In the genomic region with DNA sequence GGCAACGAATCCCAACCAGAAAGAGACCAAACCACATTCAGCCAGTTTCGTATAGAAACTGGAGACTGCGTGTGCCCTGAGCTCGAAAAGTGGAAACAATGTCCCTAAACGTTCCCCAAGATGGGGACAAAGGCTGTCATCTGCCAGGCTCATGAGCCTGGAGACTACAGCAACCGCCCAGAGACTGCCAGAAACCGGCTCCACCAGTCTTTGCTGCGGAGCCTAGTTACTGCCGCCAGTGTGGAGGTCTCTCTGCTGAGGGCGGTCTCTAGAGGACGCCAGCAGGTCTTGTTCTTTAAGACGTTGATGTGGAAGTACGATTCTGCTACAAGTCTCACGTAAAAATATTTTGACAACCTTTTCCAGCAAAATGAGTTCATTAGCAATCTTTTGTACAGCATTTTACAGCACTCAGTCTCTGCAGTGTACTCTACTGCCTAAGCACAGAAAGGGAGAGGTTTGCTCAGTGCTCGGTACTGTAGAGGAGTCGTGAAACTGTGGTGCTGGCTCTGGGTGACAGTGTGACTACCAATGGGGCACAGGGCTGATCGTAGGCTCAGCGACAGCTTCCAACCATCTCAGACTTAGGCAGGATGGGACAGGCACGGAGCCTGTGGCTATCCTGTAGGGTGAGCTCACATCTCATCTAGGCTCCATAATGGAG, we compare ENCODE assay signal across 8 mouse cellular contexts. TPM values are rescaled to one million over a fixed set of nuclear protein-coding genes. Genes with fewer than 3 reads are reported as not detected.
DNase-seq lines count a peak whose midpoint lies in the region; ATAC-seq and TF ChIP-seq lines count a peak whose summit lies in the region.

No protein-coding gene starts in this region.

- no peak overlapping the region for H3K27ac ChIP-seq in heart, embryonic 14.5 days (replicated peaks in 1 of 2; ENCODE audit: control insufficient read depth in 1 of 2, insufficient read depth in 1 of 2, low read depth in 2 of 2, low read length in 2 of 2)
- H3K27ac ChIP-seq in intestine, postnatal 0 days (ENCODE audit: low read depth, low read length) = no peak overlapping the region
- H3K27ac ChIP-seq in stomach, embryonic 16.5 days (ENCODE audit: low read length) = no peak overlapping the region

- no peak for ATAC-seq in heart, embryonic 14.5 days (ENCODE audit: insufficient number of reproducible peaks, insufficient read depth, low FRiP score, low read depth)
- no peak for ATAC-seq in intestine, postnatal 0 days
- peak; percentile 58; the same call in 1 of the 2 replicates for ATAC-seq in stomach, embryonic 16.5 days (ENCODE audit: insufficient read depth, low FRiP score)

- peaks cover 46% of the 10 kb centered on the region for H3K27me3 ChIP-seq in heart, embryonic 14.5 days (ENCODE audit: control insufficient read depth, insufficient read depth, low read length)
- peaks cover 29% of the 10 kb centered on the region for H3K27me3 ChIP-seq in intestine, postnatal 0 days (replicated peaks; ENCODE audit: control insufficient read depth, insufficient read depth, low read length)
- peaks cover 34% of the 10 kb centered on the region for H3K27me3 ChIP-seq in stomach, embryonic 16.5 days (ENCODE audit: control insufficient read depth, insufficient read depth, low read length)

- no peak for DNase-seq in heart, adult 11 months
- DNase-seq in urinary bladder, postnatal 14 days (ENCODE audit: low spot score) = peak; percentile 32
- DNase-seq in urinary bladder, postnatal 4 days (ENCODE audit: low spot score in 2 of 2) = no peak
- no peak for DNase-seq in urinary bladder, adult 2 months (ENCODE audit: low spot score)
- DNase-seq in right cerebral cortex, adult 18-20 months = no peak

- WGBS in heart, embryonic 14.5 days = 14% methylated on average over 19 of the region's 19 CpGs
- WGBS in intestine, postnatal 0 days = 13% methylated on average over 19 of the region's 19 CpGs
- 13% methylated on average over 19 of the region's 19 CpGs for WGBS in stomach, embryonic 16.5 days

- no peak for TF ChIP-seq CTCF in intestine, postnatal 0 days (IDR thresholded peaks at IDR 0.05; ENCODE audit: low read depth)

- no peak overlapping the region for H3K9ac ChIP-seq in heart, embryonic 14.5 days (ENCODE audit: low read length)
- H3K9ac ChIP-seq in intestine, postnatal 0 days (ENCODE audit: low read depth, low read length) = no peak overlapping the region
- no peak overlapping the region for H3K9ac ChIP-seq in stomach, embryonic 16.5 days (ENCODE audit: low read length)

- H3K4me3 ChIP-seq in heart, embryonic 14.5 days (ENCODE audit: control insufficient read depth in 1 of 2, insufficient read depth in 1 of 2, low read depth in 1 of 2, low read length in 2 of 2) = peak overlapping the region; percentile 41 to 49; a peak in 3 of 4 replicates
- H3K4me3 ChIP-seq in intestine, postnatal 0 days (ENCODE audit: low read depth, low read length) = peak overlapping the region; percentile 48
- H3K4me3 ChIP-seq in stomach, embryonic 16.5 days (replicated peaks; ENCODE audit: low read length) = peak overlapping the region; percentile 52

- H3K4me1 ChIP-seq in heart, embryonic 14.5 days (ENCODE audit: control insufficient read depth in 2 of 2, insufficient read depth in 2 of 2, low read length in 2 of 2) = peaks cover 8 to 15% of the 10 kb centered on the region in 2 experiments; a peak in 3 of 4 replicates
- H3K4me1 ChIP-seq in intestine, postnatal 0 days (replicated peaks; ENCODE audit: control insufficient read depth, insufficient read depth, low read length) = peaks cover 7% of the 10 kb centered on the region
- H3K4me1 ChIP-seq in stomach, embryonic 16.5 days (ENCODE audit: control insufficient read depth, insufficient read depth, low read length) = peaks cover 13% of the 10 kb centered on the region

- H3K9me3 ChIP-seq in heart, embryonic 14.5 days (ENCODE audit: control insufficient read depth, low read length) = no peaks in the 10 kb centered on the region
- H3K9me3 ChIP-seq in intestine, postnatal 0 days (ENCODE audit: control insufficient read depth) = no peaks in the 10 kb centered on the region
- no peaks in the 10 kb centered on the region for H3K9me3 ChIP-seq in stomach, embryonic 16.5 days (replicated peaks; ENCODE audit: control insufficient read depth, low read length)

- H3K4me2 ChIP-seq in heart, embryonic 14.5 days (ENCODE audit: low read length) = peak overlapping the region; percentile 89
- H3K4me2 ChIP-seq in intestine, postnatal 0 days (replicated peaks; ENCODE audit: low read depth) = peak overlapping the region; percentile 87
- H3K4me2 ChIP-seq in stomach, embryonic 16.5 days (ENCODE audit: low read depth, low read length) = peak overlapping the region; percentile 76

- no peaks in the 10 kb centered on the region for H3K36me3 ChIP-seq in heart, embryonic 14.5 days (ENCODE audit: control insufficient read depth, insufficient read depth, low read length)
- no peaks in the 10 kb centered on the region for H3K36me3 ChIP-seq in intestine, postnatal 0 days (ENCODE audit: control insufficient read depth, insufficient read depth)
- no peaks in the 10 kb centered on the region for H3K36me3 ChIP-seq in stomach, embryonic 16.5 days (ENCODE audit: control insufficient read depth, insufficient read depth, low read length)

RNA-seq across cellular contexts. Expression of a gene that starts 15.2 kb away (rescaled TPM):
- 1.1 TPM in 2 replicates for polyA plus RNA-seq in heart, embryonic 14.5 days (2014; fragmentation: Nextera tagmentation; extraction: Ambion mirVana)
- polyA plus RNA-seq in intestine, postnatal 0 days (2015; fragmentation: Nextera tagmentation; extraction: Ambion mirVana) = 0.05 TPM in 1 of 2 replicates, not detected in the other
- polyA plus RNA-seq in stomach, embryonic 16.5 days (2015; fragmentation: Nextera tagmentation; extraction: Ambion mirVana) = 0.22 and 0.42 TPM in 2 replicates
- polyA plus RNA-seq in urinary bladder, adult 2 months (2012; rRNA removed) = 0.97 and 1.1 TPM in 2 replicates

RNA-seq across cellular contexts. Expression of a gene that starts 55.6 kb away (rescaled TPM):
- 17.7 and 19.4 TPM in 2 replicates for polyA plus RNA-seq in heart, embryonic 14.5 days (2014; fragmentation: Nextera tagmentation; extraction: Ambion mirVana)
- 18.0 and 19.9 TPM in 2 replicates for polyA plus RNA-seq in intestine, postnatal 0 days (2015; fragmentation: Nextera tagmentation; extraction: Ambion mirVana)
- polyA plus RNA-seq in stomach, embryonic 16.5 days (2015; fragmentation: Nextera tagmentation; extraction: Ambion mirVana) = 35.7 and 38.6 TPM in 2 replicates
- polyA plus RNA-seq in urinary bladder, adult 2 months (2012; rRNA removed) = 16.7 and 18.4 TPM in 2 replicates
